Mouse (Mus musculus) brain, adult 10 weeks (tissue): Measurements from ENCODE around the gene Abracl. TPM values are rescaled to one million over a fixed set of nuclear protein-coding genes. Genes with fewer than 3 reads are reported as not detected.

Experiments
- polyA plus RNA-seq: library from polyadenylated mRNA; stranded (reverse); fragments of 350-450 nt; fragmentation: Illumina TruSeq; extraction: RNeasy Lipid Tissue Mini Kit (QIAGEN cat#74804); gene quantifications from one replicate; pipeline ENCODE4 v1.2.3, GENCODE M21; 2015; ENCODE audit warnings: low read depth, low replicate concordance

Abracl gene
- 41.4 TPM for polyA plus RNA-seq

DNA sequence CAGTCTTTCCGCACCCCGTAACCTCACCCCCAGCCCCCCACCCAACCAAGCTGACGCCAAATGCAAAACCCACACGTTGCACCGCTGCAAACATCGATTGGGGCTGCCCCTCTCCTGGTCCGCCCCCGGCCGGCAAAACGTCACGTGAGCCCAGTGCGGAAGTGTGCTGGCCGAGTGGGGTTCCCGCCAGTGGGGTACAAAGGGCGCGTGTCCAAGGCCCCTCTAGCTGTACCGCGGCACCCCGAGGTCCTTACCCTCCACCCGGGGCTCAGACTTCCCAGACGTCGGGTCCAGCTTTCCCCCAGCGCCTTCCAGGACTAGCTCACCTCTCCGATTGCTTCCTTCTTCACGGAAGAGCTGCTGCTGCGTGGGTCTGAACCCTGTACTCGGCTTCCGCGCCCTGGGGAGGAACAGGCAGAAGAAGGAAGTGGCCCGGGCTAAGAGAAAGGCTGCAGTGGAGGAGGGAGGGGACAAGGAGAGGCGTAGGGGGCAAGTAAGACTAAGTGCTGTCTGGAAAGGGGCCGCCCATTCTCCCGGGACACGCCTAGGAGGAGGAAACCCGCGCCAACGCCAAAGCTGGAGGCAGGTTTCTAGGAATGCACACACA lies at the start of gene Abracl:
Gene Abracl (minus strand): TSS at position 548 of the 607 bp plus-strand sequence.

GRCm38 (mm10) chr10:18055696-18056390 lies 32.8 kb upstream of the Abracl start, which contains the start of gene Reps1:
Gene Reps1 (plus strand): TSS chr10:18055861.

Other genes with a start within 250 kb of the Abracl start
- 1.2 TPM for gene Txlnb, start 227.1 kb downstream of the Abracl start, polyA plus RNA-seq
- gene Heca, start 75.2 kb downstream of the Abracl start, polyA plus RNA-seq: 20.3 TPM
- 54.2 TPM for gene Reps1, start 32.6 kb upstream of the Abracl start, polyA plus RNA-seq
- 0.25 TPM for gene Ect2l, start 187.6 kb upstream of the Abracl start, polyA plus RNA-seq
- gene Ccdc28a, start 211.7 kb upstream of the Abracl start, polyA plus RNA-seq: 49.7 TPM